In genomic region chr19:23757961-23758553, GRCm38 (mm10) we compare ENCODE assay signal across 8 mouse cellular contexts. TPM values are rescaled to one million over a fixed set of nuclear protein-coding genes. Genes with fewer than 3 reads are reported as not detected.
DNase-seq lines count a peak whose midpoint lies in the region; ATAC-seq and TF ChIP-seq lines count a peak whose summit lies in the region.

No protein-coding gene starts in this region.

- peaks cover 12% of the 10 kb centered on the region for H3K9me3 ChIP-seq in E14TG2a.4 (ENCODE audit: low read length)
- H3K9me3 ChIP-seq in forebrain, embryonic 11.5 days (ENCODE audit: control insufficient read depth, low read length), result no peaks in the 10 kb centered on the region
- H3K9me3 ChIP-seq in heart, embryonic 16.5 days (replicated peaks; ENCODE audit: control insufficient read depth, low read length), result peaks cover 3% of the 10 kb centered on the region; the same call in 1 of the 2 replicates
- no peaks in the 10 kb centered on the region for H3K9me3 ChIP-seq in liver, embryonic 15.5 days (replicated peaks)
- peaks cover 6% of the 10 kb centered on the region; the same call in 1 of the 2 replicates for H3K9me3 ChIP-seq in neural tube, embryonic 12.5 days

- peak overlapping the region; percentile 50; the same call in 1 of the 2 replicates for H3K27ac ChIP-seq in forebrain, embryonic 11.5 days (ENCODE audit: low read depth, low read length)
- H3K27ac ChIP-seq in heart, embryonic 16.5 days (ENCODE audit: low read length), result peak overlapping the region; percentile 34
- H3K27ac ChIP-seq in liver, embryonic 15.5 days (replicated peaks), result no peak overlapping the region
- peak overlapping the region; percentile 90 for H3K27ac ChIP-seq in neural tube, embryonic 12.5 days

- peak overlapping the region; percentile 86 for H3K4me2 ChIP-seq in forebrain, embryonic 11.5 days (ENCODE audit: low read depth, low read length, severe bottlenecking)
- H3K4me2 ChIP-seq in heart, embryonic 16.5 days (ENCODE audit: low read depth, low read length), result peak overlapping the region; percentile 73
- peak overlapping the region; percentile 85 for H3K4me2 ChIP-seq in liver, embryonic 15.5 days
- H3K4me2 ChIP-seq in neural tube, embryonic 12.5 days (replicated peaks), result peak overlapping the region; percentile 75

- TF ChIP-seq CTCF in E14TG2a.4 (conservative IDR thresholded peaks at IDR 0.05; ENCODE audit: low read length), result peak; percentile 55

- WGBS in forebrain, embryonic 11.5 days, result under 1% methylated on average over 40 of the region's 40 CpGs
- 1% methylated on average over 40 of the region's 40 CpGs for WGBS in heart, embryonic 16.5 days
- under 1% methylated on average over 40 of the region's 40 CpGs for WGBS in liver, embryonic 15.5 days (ENCODE audit: insufficient replicate concordance)
- WGBS in neural tube, embryonic 12.5 days, result 2% methylated on average over 40 of the region's 40 CpGs

- H3K4me1 ChIP-seq in E14TG2a.4 (replicated peaks; ENCODE audit: low read depth, low read length), result peaks cover 24% of the 10 kb centered on the region
- 0 out of 2 replicates have a peak, but pooled peaks cover 5% of the 10 kb centered on the region for H3K4me1 ChIP-seq in forebrain, embryonic 11.5 days (replicated peaks; ENCODE audit: control insufficient read depth, insufficient read depth, low read length)
- peaks cover 5% of the 10 kb centered on the region; the same call in 1 of the 2 replicates for H3K4me1 ChIP-seq in heart, embryonic 16.5 days (ENCODE audit: control insufficient read depth, insufficient read depth, low read length)
- peaks cover 9% of the 10 kb centered on the region for H3K4me1 ChIP-seq in liver, embryonic 15.5 days (replicated peaks)
- peaks cover 25% of the 10 kb centered on the region for H3K4me1 ChIP-seq in neural tube, embryonic 12.5 days

- peak overlapping the region; percentile 92 for H3K4me3 ChIP-seq in E14TG2a.4 (replicated peaks; ENCODE audit: low read length)
- peak overlapping the region; percentile 68 for H3K4me3 ChIP-seq in forebrain, embryonic 11.5 days (ENCODE audit: low read depth, low read length)
- peak overlapping the region; percentile 63 for H3K4me3 ChIP-seq in heart, embryonic 16.5 days (ENCODE audit: low read length)
- peak overlapping the region; percentile 62 for H3K4me3 ChIP-seq in liver, embryonic 15.5 days (replicated peaks)
- peak overlapping the region; percentile 69 for H3K4me3 ChIP-seq in neural tube, embryonic 12.5 days

- DNase-seq in c-Kit-positive CD71-positive TER-119-negative erythroid progenitor cells, embryonic 14.5 days (ENCODE audit: low read depth), result peak; percentile 72
- DNase-seq in forebrain, embryonic 11.5 days (ENCODE audit: low spot score), result peak; percentile 99
- DNase-seq in kidney, postnatal 36 days, result peak; percentile 91 to 97
- DNase-seq in testis, postnatal 10 days (ENCODE audit: low spot score), result peak; percentile 98

- H3K27me3 ChIP-seq in E14TG2a.4 (ENCODE audit: insufficient read depth, low read length), result peaks cover 41% of the 10 kb centered on the region
- H3K27me3 ChIP-seq in forebrain, embryonic 11.5 days (ENCODE audit: control insufficient read depth, insufficient read depth, low read length), result peaks cover 15% of the 10 kb centered on the region
- peaks cover 12% of the 10 kb centered on the region for H3K27me3 ChIP-seq in heart, embryonic 16.5 days (ENCODE audit: control insufficient read depth, insufficient read depth, low read length)
- peaks cover 51% of the 10 kb centered on the region for H3K27me3 ChIP-seq in liver, embryonic 15.5 days
- H3K27me3 ChIP-seq in neural tube, embryonic 12.5 days (replicated peaks), result no peaks in the 10 kb centered on the region

- H3K36me3 ChIP-seq in E14TG2a.4 (ENCODE audit: insufficient read depth, low read length), result no peaks in the 10 kb centered on the region
- no peaks in the 10 kb centered on the region for H3K36me3 ChIP-seq in forebrain, embryonic 11.5 days (ENCODE audit: control insufficient read depth, insufficient read depth, low read length)
- no peaks in the 10 kb centered on the region for H3K36me3 ChIP-seq in heart, embryonic 16.5 days (ENCODE audit: control insufficient read depth, insufficient read depth)
- no peaks in the 10 kb centered on the region for H3K36me3 ChIP-seq in liver, embryonic 15.5 days (replicated peaks)
- H3K36me3 ChIP-seq in neural tube, embryonic 12.5 days, result no peaks in the 10 kb centered on the region

- ATAC-seq in forebrain, embryonic 11.5 days (replicated peaks; ENCODE audit: low FRiP score), result peak; percentile 82
- ATAC-seq in heart, embryonic 16.5 days (replicated peaks; ENCODE audit: extremely low read depth, insufficient read depth, low FRiP score), result peak; percentile 83
- ATAC-seq in liver, embryonic 15.5 days (ENCODE audit: insufficient read depth), result peak; percentile 62; the same call in 1 of the 2 replicates
- peak; percentile 68 for ATAC-seq in neural tube, embryonic 12.5 days (ENCODE audit: low FRiP score, low read depth)

- peak overlapping the region; percentile 83 for H3K9ac ChIP-seq in forebrain, embryonic 11.5 days (ENCODE audit: low read length)
- peak overlapping the region; percentile 70 for H3K9ac ChIP-seq in heart, embryonic 16.5 days (ENCODE audit: low read length)
- H3K9ac ChIP-seq in liver, embryonic 15.5 days, result peak overlapping the region; percentile 51
- peak overlapping the region; percentile 83 for H3K9ac ChIP-seq in neural tube, embryonic 12.5 days

RNA-seq across cellular contexts. Expression of gene Apba1, which starts 0.6 kb away (rescaled TPM):
- polyA plus RNA-seq in forebrain, embryonic 11.5 days (2014; fragmentation: Nextera tagmentation; extraction: Ambion mirVana), result 0.92 and 1.2 TPM in 2 replicates
- 0.30 and 0.37 TPM in 2 replicates for polyA plus RNA-seq in heart, embryonic 16.5 days (2015; fragmentation: Nextera tagmentation; extraction: Ambion mirVana)
- polyA plus RNA-seq in liver, embryonic 15.5 days (2015; fragmentation: Nextera tagmentation; extraction: Ambion mirVana), result 0.06 and 0.07 TPM in 2 replicates
- polyA plus RNA-seq in neural tube, embryonic 12.5 days (2016; fragmentation: Nextera tagmentation; extraction: Ambion mirVana), result 5.3 and 6.5 TPM in 2 replicates
